ENCODE assay signal across 9 mouse cellular contexts in genomic region chr6:95098366-95099109, GRCm38 (mm10). TPM values are rescaled to one million over a fixed set of nuclear protein-coding genes. Genes with fewer than 3 reads are reported as not detected.
A peak's percentile ranks its signal among the peaks of the same experiment; 100 is the strongest.
DNase-seq lines count a peak whose midpoint lies in the region; ATAC-seq and TF ChIP-seq lines count a peak whose summit lies in the region.
"Had no signal": no experiment of that assay in that cellular context is flagged by ENCODE, and none has a peak within 500 bp of the region (broad histone marks: within the 10 kb centered on the region; RNA-seq: fewer than 3 reads in every experiment).

No protein-coding gene starts in this region.

- H3K4me3 ChIP-seq in forebrain, embryonic 15.5 days: no peak overlapping the region
- H3K4me3 ChIP-seq in hindbrain, postnatal 0 days (ENCODE audit: low read length): no peak overlapping the region
- H3K4me3 ChIP-seq: neural tube, embryonic 12.5 days had no signal

- peak; percentile 92 for DNase-seq in NIH3T3 (ENCODE audit: low read depth)
- DNase-seq in hindbrain, postnatal 0 days (ENCODE audit: low spot score): peak; percentile 90
- peak; percentile 91 to 95 for DNase-seq in left cerebral cortex, adult 18-20 months (ENCODE audit: low spot score in 2 of 2)
- DNase-seq in right cerebral cortex, postnatal 36 days (ENCODE audit: low spot score in 2 of 2): peak; percentile 66 to 77
- DNase-seq in urinary bladder, postnatal 25 days (ENCODE audit: low spot score): peak; percentile 81

- WGBS in forebrain, embryonic 15.5 days: 27% methylated on average over 21 of the region's 21 CpGs
- 27% methylated on average over 21 of the region's 21 CpGs for WGBS in hindbrain, postnatal 0 days

- H3K4me1 ChIP-seq in forebrain, embryonic 15.5 days: peaks cover 4% of the 10 kb centered on the region; the same call in 1 of the 2 replicates
- H3K4me1 ChIP-seq in hindbrain, postnatal 0 days (ENCODE audit: insufficient read depth, low read length): no peaks in the 10 kb centered on the region
- H3K4me1 ChIP-seq: neural tube, embryonic 12.5 days had no signal

- no peak overlapping the region for H3K4me2 ChIP-seq in forebrain, embryonic 15.5 days (replicated peaks)
- H3K4me2 ChIP-seq in hindbrain, postnatal 0 days (ENCODE audit: low read depth, low read length): no peak overlapping the region
- H3K4me2 ChIP-seq: neural tube, embryonic 12.5 days had no signal

- peak; percentile 96 for TF ChIP-seq CTCF in hindbrain, postnatal 0 days (IDR thresholded peaks at IDR 0.05; ENCODE audit: low read depth)

- no peak overlapping the region for H3K27ac ChIP-seq in forebrain, embryonic 15.5 days (replicated peaks)
- H3K27ac ChIP-seq in hindbrain, postnatal 0 days: no peak overlapping the region
- H3K27ac ChIP-seq: neural tube, embryonic 12.5 days had no signal

- no peaks in the 10 kb centered on the region for H3K27me3 ChIP-seq in forebrain, embryonic 15.5 days
- no peaks in the 10 kb centered on the region for H3K27me3 ChIP-seq in hindbrain, postnatal 0 days (ENCODE audit: insufficient read depth, low read length)
- H3K27me3 ChIP-seq: neural tube, embryonic 12.5 days had no signal

- no peaks in the 10 kb centered on the region for H3K36me3 ChIP-seq in forebrain, embryonic 15.5 days
- no peaks in the 10 kb centered on the region for H3K36me3 ChIP-seq in hindbrain, postnatal 0 days (ENCODE audit: insufficient read depth, low read length)
- H3K36me3 ChIP-seq: neural tube, embryonic 12.5 days had no signal

- ATAC-seq in cerebellum, adult (ENCODE audit: insufficient number of reproducible peaks, low FRiP score, low TSS enrichment): peak; percentile 90
- ATAC-seq in forebrain, embryonic 15.5 days (replicated peaks): peak; percentile 57
- ATAC-seq in hindbrain, postnatal 0 days: peak; percentile 76; the same call in 1 of the 2 replicates
- ATAC-seq in megakaryocyte progenitor cell, adult 5-6 weeks (replicated peaks; ENCODE audit: poor library complexity): peak; percentile 99

- H3K9me3 ChIP-seq in forebrain, embryonic 15.5 days: no peaks in the 10 kb centered on the region
- no peaks in the 10 kb centered on the region for H3K9me3 ChIP-seq in hindbrain, postnatal 0 days (ENCODE audit: low read length)
- H3K9me3 ChIP-seq: neural tube, embryonic 12.5 days had no signal

- H3K9ac ChIP-seq in forebrain, embryonic 15.5 days (replicated peaks): no peak overlapping the region
- no peak overlapping the region for H3K9ac ChIP-seq in hindbrain, postnatal 0 days (replicated peaks; ENCODE audit: low read length)
- H3K9ac ChIP-seq: neural tube, embryonic 12.5 days had no signal

RNA-seq across cellular contexts. Expression of gene Kbtbd8, which starts 18.5 kb away (rescaled TPM):
- 5.2 and 5.8 TPM in 2 replicates for polyA plus RNA-seq in forebrain, embryonic 15.5 days (2015; fragmentation: Nextera tagmentation; extraction: Ambion mirVana)
- total RNA-seq in hindbrain, postnatal 0 days (2014; rRNA removed): 3.1 and 3.8 TPM in 2 replicates
- polyA plus RNA-seq in hindbrain, postnatal 0 days (2015; fragmentation: Nextera tagmentation; extraction: Ambion mirVana): 1.7 and 1.8 TPM in 2 replicates
- total RNA-seq in left cerebral cortex, adult 18-20 months (2021): 10 to 100 TPM in 1 of 2 experiments, 1 to 10 TPM in 1; 7.7 to 11.6 TPM
- total RNA-seq in megakaryocyte progenitor cell, adult 5-6 weeks (2015): 6.3 and 10.0 TPM in 2 replicates
- total RNA-seq in megakaryocyte progenitor cell, adult 5-6 weeks (2017): 10.1 and 13.9 TPM in 2 replicates
